Mouse (Mus musculus): ENCODE results near the gene BC004004.

DNA sequence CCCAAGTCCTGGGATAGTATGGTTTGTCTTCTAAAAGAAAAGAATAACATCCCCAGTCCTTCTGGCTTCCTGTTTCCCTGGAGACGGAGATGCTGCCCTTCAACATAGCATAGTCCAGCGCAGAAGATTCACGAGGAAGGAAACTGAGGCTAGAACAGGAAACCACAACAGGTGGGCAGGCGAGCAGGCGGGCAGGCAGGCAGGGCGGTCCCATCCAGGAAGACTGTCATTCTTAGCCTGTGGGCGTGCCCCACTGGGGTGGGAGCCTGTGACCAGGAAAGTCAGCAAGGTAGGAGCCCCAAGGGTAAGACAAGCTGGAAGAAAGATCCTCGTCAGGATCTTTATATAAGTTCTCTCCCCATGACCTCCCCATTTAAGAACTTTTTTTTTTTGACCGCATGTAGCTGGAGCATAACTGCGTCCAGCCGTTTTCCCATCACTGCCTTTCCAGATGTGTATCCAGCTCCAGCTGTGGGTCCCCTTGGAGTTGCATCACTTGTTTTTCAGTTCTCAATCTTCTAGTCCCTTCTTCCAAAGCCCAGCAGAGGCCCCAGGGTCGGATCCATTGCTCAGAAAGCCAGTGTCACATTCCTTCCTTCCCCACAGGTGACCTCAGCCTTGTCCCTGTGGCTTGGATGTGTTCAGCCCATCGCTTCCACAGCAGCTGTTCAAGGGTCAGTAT lies 35.9 kb downstream of the BC004004 start:
- no peak for TF ChIP-seq CTCF (IDR thresholded peaks at IDR 0.05; ENCODE audit: low read depth, low read length)
- TF ChIP-seq GATA1 (IDR thresholded peaks at IDR 0.05; ENCODE audit: borderline replicate concordance, low read length): no peak

Data from G1E (cell line).